Mouse (Mus musculus): ENCODE results near the gene Stard9.

The Stard9 gene

GRCm38 (mm10) chr2:120628886-120629735 is at the start of gene Stard9:
Stard9 (plus strand) TSS chr2:120629121.
- DNase-seq = peak; percentile 98

- DNase-seq = no peak
Measured at GRCm38 (mm10) chr2:120589759-120590158, 39.2 kb upstream of the Stard9 start.

- DNase-seq = no peak
Measured at GRCm38 (mm10) chr2:120592227-120592626, 36.7 kb upstream of the Stard9 start.

DNA sequence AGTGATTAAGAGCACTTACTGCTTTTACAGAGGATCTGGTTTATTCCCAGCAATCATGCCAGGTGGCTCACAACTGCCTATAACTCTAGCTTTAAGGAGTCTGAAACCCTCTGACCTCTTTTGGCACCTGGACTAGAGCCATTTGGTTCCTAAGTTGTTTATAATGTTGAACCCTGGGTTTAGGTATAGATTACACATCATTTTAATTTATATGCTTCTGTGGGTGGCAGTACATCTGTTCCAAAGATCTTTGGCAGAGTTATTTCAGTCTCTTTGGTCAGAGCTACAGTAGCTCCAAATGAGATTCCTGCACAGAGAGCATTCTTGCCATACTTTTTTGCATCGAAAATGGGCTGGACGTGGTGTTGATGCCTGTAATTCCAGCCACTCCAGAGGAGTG is 31.2 kb upstream of the Stard9 start:
- no peak for DNase-seq

DNA sequence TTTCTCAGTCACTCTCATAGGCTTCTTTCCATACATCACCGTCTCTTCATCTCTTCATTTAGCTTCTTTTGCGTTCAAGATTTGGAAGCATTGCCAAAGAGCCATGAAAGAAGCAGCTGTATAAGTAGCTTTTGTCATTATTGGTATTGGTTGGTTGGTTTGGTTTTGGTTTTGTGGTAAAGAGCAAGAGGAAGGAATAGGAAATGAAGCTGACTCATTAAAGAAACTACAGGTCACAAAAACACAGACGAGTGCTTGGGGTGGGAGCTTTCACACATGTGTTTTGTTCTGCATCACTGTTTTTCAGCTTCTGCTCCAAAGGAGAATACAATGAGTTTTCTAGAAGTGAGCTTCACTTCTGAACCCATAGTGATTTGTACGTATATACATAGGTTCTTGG is 29.4 kb upstream of the Stard9 start:
- no peak for DNase-seq

DNA sequence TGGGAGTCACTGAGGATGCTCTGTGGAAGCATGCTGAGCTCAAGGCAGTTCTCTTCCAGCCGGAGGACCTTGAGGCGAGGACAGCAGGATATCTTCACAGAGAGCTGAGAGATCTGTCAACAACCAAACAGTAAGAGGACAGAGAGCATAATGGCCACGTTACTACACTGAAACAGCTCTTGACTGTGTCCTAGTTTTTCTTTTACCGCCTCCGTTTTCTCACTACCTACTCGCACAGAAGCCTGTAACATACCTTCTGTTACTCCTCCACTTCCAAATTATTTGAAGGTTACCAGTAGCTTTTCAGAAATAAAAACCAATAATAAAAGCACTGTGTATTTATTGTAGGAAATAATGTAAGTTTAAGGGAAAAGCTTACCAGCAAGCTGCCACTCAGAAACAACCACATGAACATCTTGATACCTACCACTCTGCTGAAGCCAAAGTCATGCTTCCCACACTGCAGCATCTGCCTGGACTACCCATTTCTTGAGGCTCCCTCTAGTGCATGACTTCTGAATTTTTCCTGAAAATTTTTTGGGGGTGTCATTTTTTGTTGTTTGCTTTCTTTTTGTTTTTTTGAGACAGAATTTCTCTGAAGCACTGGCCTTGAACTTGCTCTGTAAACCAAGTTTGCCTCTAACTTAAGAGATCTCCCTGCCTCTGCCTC is 22.8 kb upstream of the Stard9 start:
- DNase-seq = no peak

GRCm38 (mm10) chr2:120608830-120609723 is 19.8 kb upstream of the Stard9 start, which contains the start of the genes Haus2 and Lrrc57:
Haus2 (plus strand) TSS chr2:120609383.
Lrrc57 (minus strand) TSS chr2:120609520.
- peak; percentile 92 for DNase-seq

- DNase-seq = no peak
Measured at GRCm38 (mm10) chr2:120616279-120617163, 12.4 kb upstream of the Stard9 start.

GRCm38 (mm10) chr2:120619538-120619937 is 9.4 kb upstream of the Stard9 start:
- no peak for DNase-seq

- no peak for DNase-seq
Measured at GRCm38 (mm10) chr2:120622920-120623319, 6.0 kb upstream of the Stard9 start.

GRCm38 (mm10) chr2:120628076-120628865 is 650 bp upstream of the Stard9 start:
- DNase-seq = no peak

GRCm38 (mm10) chr2:120630246-120630645 is 1.3 kb downstream of the Stard9 start:
- DNase-seq = no peak

DNA sequence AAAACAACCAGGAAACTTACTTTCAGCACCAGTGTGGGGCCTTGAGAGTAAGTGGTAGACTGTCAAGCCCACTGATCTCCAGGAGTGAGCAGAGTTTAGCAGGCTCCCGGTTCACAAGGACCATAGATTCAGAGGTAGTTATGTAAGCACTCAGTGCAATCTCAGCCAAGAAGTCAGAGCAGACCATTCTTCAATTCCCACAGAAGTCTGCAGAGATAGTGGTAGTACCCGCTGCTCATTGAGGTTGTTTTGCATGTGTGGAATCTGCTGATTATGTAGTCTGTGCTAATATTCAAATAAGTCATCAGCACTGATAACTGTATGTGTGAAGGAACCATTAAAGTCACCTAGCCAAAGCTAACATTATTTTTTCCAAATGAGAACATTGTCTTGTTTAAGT is 1.7 kb downstream of the Stard9 start:
- DNase-seq = no peak

DNA sequence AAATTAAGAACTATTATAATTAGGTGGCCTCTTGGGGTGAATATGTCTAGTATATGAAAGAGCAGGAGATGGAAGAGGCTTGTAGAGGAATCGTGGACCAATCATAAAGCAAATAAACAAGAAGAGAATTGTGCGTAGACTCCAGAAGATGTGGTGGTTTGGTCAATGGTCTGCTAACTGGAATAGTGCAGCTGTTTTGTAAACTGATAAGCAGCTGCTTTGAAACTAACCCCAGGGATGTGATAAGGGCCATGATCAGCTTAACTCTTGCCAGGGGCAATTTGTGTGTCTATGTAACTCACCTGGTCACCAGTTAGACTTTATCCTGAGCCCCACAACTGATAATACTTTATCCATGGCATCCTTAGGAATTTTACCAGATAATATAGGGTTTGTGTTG is 2.6 kb downstream of the Stard9 start:
- DNase-seq = no peak

DNA sequence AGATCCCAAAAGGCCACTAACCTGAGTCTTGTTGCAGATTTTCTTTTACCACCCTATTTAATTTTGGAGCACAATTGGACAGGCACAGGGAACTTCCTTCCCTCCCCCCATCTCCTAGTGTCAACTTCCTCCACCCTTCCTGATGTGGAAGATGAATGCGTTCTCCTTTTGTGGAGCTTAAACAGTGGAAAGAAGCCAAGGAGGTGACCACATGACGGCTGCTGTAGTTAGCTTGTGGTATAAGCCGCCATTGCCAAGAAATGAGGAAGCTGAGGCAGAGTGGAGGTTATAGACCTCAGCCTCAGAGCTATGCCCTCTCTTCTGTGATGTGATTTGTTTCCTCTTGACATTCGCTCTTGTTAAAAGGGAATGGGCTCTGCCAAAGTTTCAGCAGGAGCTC is 3.0 kb downstream of the Stard9 start:
- DNase-seq = peak; percentile 31

GRCm38 (mm10) chr2:120640835-120641234 is 11.9 kb downstream of the Stard9 start:
- DNase-seq = no peak

DNA sequence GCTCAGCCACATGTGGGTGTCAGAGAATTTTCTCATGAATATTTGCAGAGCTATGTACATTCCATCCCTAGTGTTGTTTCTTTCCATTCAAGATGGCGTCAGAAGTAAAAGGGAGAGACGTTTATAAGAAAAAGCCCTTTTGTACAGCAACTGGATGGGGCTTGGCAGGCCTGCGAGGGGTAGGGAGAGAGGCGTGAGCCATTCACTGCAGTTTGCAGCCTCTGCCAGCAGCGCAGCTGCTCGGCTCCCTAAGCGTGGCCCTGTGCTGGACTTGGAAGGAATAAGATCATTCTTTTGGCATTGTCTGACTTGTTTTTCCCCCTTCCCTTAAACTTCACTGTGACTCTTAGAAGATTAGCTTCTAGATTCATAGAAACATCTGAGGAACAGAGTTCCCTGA is 14.9 kb downstream of the Stard9 start:
- DNase-seq = no peak

GRCm38 (mm10) chr2:120646777-120647176 is 17.9 kb downstream of the Stard9 start:
- DNase-seq = no peak

- no peak for DNase-seq
Measured at GRCm38 (mm10) chr2:120652256-120652924, 23.5 kb downstream of the Stard9 start.

DNA sequence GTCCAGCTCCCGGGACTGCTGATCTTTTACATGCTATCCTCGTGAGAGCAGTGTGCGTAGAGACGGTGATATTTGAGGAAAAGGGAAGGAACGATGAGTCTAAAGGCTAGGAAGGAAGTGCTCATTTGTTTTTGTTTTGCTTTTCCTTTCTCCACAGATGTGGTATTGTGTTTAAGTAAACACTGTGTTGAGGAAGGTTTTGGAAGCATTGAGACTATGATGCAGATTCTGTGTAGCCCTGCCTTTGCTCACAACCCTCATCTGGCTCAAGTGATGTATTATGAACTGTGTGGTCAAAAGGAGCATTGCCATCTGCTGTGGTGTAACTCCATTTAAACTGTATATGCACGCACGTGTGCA is 24.0 kb downstream of the Stard9 start:
- no peak for DNase-seq

GRCm38 (mm10) chr2:120654693-120655092 is 25.8 kb downstream of the Stard9 start:
- no peak for DNase-seq

Data from kidney, adult 18-20 months (tissue).